Mouse (Mus musculus) midbrain, postnatal 0 days (tissue): ENCODE measurements around the gene Trem3. TPM values are rescaled to one million over a fixed set of nuclear protein-coding genes. Genes with fewer than 3 reads are reported as not detected.

Source experiments
- ATAC-seq: fragments of 200-750 bp; cut with Nextera tagmentation; 2 replicates; pipeline ENCODE4 v1.8.0; 2017; ENCODE audit warnings: moderate number of reproducible peaks, mild to moderate bottlenecking, moderate TSS enrichment, moderate library complexity; ENCODE audit not compliant: low FRiP score
- DNase-seq: peaks from one replicate; pipeline ENCODE4 v3.0.0-alpha.2; 2015; ENCODE audit warnings: low spot score
- H3K27ac ChIP-seq: fragments of 300-500 bp; sonication (generic); 2 replicates; pipeline ENCODE4 v1.5.1; 2014; ENCODE audit warnings: low read depth, mild to moderate bottlenecking, low read length, mixed read lengths
- H3K27me3 ChIP-seq: fragments of 300-500 bp; sonication (generic); 2 replicates; pipeline ENCODE4 v1.6.1; 2014; ENCODE audit warnings: low read length, control low read depth, mixed read lengths; ENCODE audit not compliant: insufficient read depth
- H3K36me3 ChIP-seq: fragments of 300-500 bp; sonication (generic); 2 replicates; pipeline ENCODE4 v1.6.1; 2014; ENCODE audit warnings: low read length, control low read depth, mixed read lengths; ENCODE audit not compliant: insufficient read depth
- H3K4me1 ChIP-seq: fragments of 300-500 bp; sonication (generic); 2 replicates; pipeline ENCODE4 v1.6.1; 2014; ENCODE audit warnings: mild to moderate bottlenecking, control low read depth, antibody characterized with exemption, low read length, mixed read lengths; ENCODE audit not compliant: insufficient read depth
- H3K4me2 ChIP-seq: fragments of 300-500 bp; sonication (generic); 2 replicates; pipeline ENCODE4 v1.6.1; 2014; ENCODE audit warnings: low read depth, mild to moderate bottlenecking, low read length, mixed read lengths; ENCODE audit not compliant: poor library complexity, severe bottlenecking
- H3K4me3 ChIP-seq: fragments of 300-500 bp; sonication (generic); 2 replicates; pipeline ENCODE4 v1.5.1; 2014; ENCODE audit warnings: low read depth, mild to moderate bottlenecking, low read length, moderate library complexity
- H3K9ac ChIP-seq: fragments of 300-500 bp; sonication (generic); replicated peaks from 2 replicates; pipeline ENCODE4 v1.6.1; 2014; ENCODE audit warnings: mild to moderate bottlenecking, low read length, moderate library complexity, mixed read lengths; ENCODE audit not compliant: poor library complexity, severe bottlenecking
- H3K9me3 ChIP-seq: fragments of 300-500 bp; sonication (generic); 2 replicates; pipeline ENCODE4 v1.6.1; 2016; ENCODE audit warnings: low read length, control low read depth
- CTCF ChIP-seq: IDR thresholded peaks from 2 replicates; pipeline ENCODE4 v1.5.1; 2016; ENCODE audit warnings: antibody characterized with exemption, mild to moderate bottlenecking
- WGBS: fragments of 180-500 bp; shearing (Covaris S2); extraction: QIAGEN DNeasy Blood & Tissue Kit; methylation state at CpG from one replicate; pipeline ENCODE4 v1.1.7; 2014; 5-methylcytosine and 5-hydroxymethylcytosine counted together
- polyA plus RNA-seq: library from polyadenylated mRNA; unstranded; fragments of >200 nt; fragmentation: Nextera tagmentation; extraction: Ambion mirVana; gene quantifications from 2 replicates; pipeline ENCODE4 v1.2.1, GENCODE M21; 2015
- total RNA-seq: library from RNA; depleted of rRNA; stranded (reverse); fragments of >200 nt; gene quantifications from 2 replicates; pipeline ENCODE4 v1.2.3, GENCODE M21; 2014

Trem3 gene
- total and polyA plus RNA-seq, 2 experiments from 2014 or later = not detected

DNA sequence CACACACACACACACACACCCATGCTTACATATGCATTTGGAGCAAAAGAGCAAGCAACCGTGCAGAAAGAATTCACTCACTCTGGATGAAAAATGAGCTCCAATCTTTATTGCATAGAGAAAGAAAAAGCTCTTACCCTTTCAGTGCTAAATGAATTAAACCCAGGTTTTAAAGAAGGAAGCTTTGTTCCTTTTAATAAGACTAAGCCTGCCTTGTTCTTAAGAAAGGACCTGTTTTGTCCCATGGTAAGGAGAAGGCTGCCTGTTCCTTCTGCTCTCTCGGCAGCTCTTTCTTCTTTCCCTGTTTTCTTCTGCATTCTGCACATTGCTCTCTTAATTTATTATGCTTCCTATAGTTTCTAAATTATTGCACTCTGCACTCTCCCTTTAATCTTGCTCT is 18.6 kb downstream of the Trem3 start:
- H3K4me1 ChIP-seq = no peaks in the 10 kb centered on the region
- TF ChIP-seq CTCF = no peak
- H3K4me3 ChIP-seq = no peak overlapping the region
- no peak for DNase-seq
- no peak overlapping the region for H3K9ac ChIP-seq
- H3K4me2 ChIP-seq = no peak overlapping the region
- no peaks in the 10 kb centered on the region for H3K9me3 ChIP-seq
- no peak for ATAC-seq
- no peaks in the 10 kb centered on the region for H3K27me3 ChIP-seq
- no peaks in the 10 kb centered on the region for H3K36me3 ChIP-seq
- 11% methylated on average over 2 of the region's 2 CpGs for WGBS
- H3K27ac ChIP-seq = no peak overlapping the region

- Histone ChIP-seq H3K4me1 (no peaks in the 10 kb centered on the region), H3K36me3 (no peaks in the 10 kb centered on the region), H3K27ac (no peak overlapping the region), H3K4me3 (no peak overlapping the region), H3K4me2 (no peak overlapping the region), H3K9ac (no peak overlapping the region), H3K9me3 (no peaks in the 10 kb centered on the region), H3K27me3 (no peaks in the 10 kb centered on the region)
- no peak for TF ChIP-seq CTCF
- no peak for DNase-seq
- WGBS = 53% methylated on average over 2 of the region's 2 CpGs
- ATAC-seq = no peak
Measured at GRCm38 (mm10) chr17:48266610-48267304, 19.2 kb downstream of the Trem3 start.

- 95% methylated on average over 1 of the region's 1 CpGs for WGBS
- Histone ChIP-seq H3K4me3 (no peak overlapping the region), H3K27ac (no peak overlapping the region), H3K4me1 (no peaks in the 10 kb centered on the region; the same call in 1 of the 2 replicates), H3K9ac (no peak overlapping the region), H3K36me3 (no peaks in the 10 kb centered on the region), H3K9me3 (no peaks in the 10 kb centered on the region), H3K27me3 (no peaks in the 10 kb centered on the region), H3K4me2 (no peak overlapping the region)
- DNase-seq = no peak
- TF ChIP-seq CTCF = no peak
- ATAC-seq = no peak
Measured at GRCm38 (mm10) chr17:48267591-48267990, 20.0 kb downstream of the Trem3 start.

DNA sequence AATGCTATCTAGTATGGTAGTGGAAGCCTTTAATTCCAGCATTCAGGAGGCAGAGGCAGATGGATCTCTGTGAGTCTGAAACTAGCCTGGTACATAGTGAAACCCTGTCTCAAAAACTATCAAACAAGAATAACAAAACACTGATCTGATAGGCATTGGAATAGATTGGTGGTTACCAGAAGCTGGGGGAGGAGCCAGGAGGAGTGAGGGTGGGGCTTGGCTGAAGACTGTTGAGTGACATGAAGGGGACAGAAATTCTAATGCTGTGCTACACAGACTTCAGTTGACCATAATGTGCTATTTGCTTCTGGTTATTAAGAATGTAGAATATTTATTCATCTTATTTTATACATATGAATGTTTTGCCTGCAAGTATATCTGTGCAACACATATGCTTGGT is 20.7 kb downstream of the Trem3 start:
- no peaks in the 10 kb centered on the region for H3K27me3 ChIP-seq
- H3K36me3 ChIP-seq = no peaks in the 10 kb centered on the region
- no peaks in the 10 kb centered on the region for H3K9me3 ChIP-seq
- H3K4me2 ChIP-seq = no peak overlapping the region
- H3K9ac ChIP-seq = no peak overlapping the region
- no peaks in the 10 kb centered on the region; the same call in 1 of the 2 replicates for H3K4me1 ChIP-seq
- ATAC-seq (no peak), DNase-seq (no peak)
- no peak for TF ChIP-seq CTCF
- no peak overlapping the region for H3K4me3 ChIP-seq
- no peak overlapping the region for H3K27ac ChIP-seq

DNA sequence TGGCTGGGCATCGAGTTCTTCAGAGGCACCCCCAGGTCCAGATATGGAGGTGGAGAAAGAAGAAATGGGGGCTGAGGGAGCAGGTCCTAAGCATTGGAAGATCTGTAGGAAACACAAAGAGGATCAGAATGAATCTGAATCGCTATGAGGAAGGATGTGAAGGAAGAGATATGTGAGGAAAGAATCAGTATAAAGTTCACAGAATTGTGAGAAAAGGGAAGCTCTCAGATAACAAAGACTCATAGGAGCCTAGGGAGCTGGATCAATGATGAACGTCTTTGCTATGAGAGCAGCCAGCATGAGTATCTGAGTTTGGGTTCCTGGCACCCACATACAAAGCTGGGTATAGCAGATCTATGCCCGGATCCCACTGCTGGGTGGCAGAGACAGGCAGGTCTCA is 22.3 kb downstream of the Trem3 start:
- Histone ChIP-seq H3K4me2 (no peak overlapping the region), H3K4me3 (no peak overlapping the region), H3K9me3 (no peaks in the 10 kb centered on the region), H3K27me3 (no peaks in the 10 kb centered on the region), H3K4me1 (no peaks in the 10 kb centered on the region; the same call in 1 of the 2 replicates), H3K36me3 (no peaks in the 10 kb centered on the region), H3K9ac (no peak overlapping the region), H3K27ac (no peak overlapping the region)
- no peak for TF ChIP-seq CTCF
- DNase-seq (no peak), ATAC-seq (no peak)
- 76% methylated on average over 4 of the region's 4 CpGs for WGBS

- H3K4me3 ChIP-seq = no peak overlapping the region
- H3K9ac ChIP-seq = no peak overlapping the region
- WGBS = 81% methylated on average over 5 of the region's 5 CpGs
- no peak overlapping the region for H3K4me2 ChIP-seq
- ATAC-seq (no peak), DNase-seq (no peak)
- H3K9me3 ChIP-seq = no peaks in the 10 kb centered on the region
- H3K4me1 ChIP-seq = no peaks in the 10 kb centered on the region; the same call in 1 of the 2 replicates
- no peak for TF ChIP-seq CTCF
- no peak overlapping the region for H3K27ac ChIP-seq
- no peaks in the 10 kb centered on the region for H3K27me3 ChIP-seq
- no peaks in the 10 kb centered on the region for H3K36me3 ChIP-seq
Measured at GRCm38 (mm10) chr17:48272158-48272557, 24.6 kb downstream of the Trem3 start.
